Mouse (Mus musculus): ENCODE data around the gene Gm11020. TPM values are rescaled to one million over a fixed set of nuclear protein-coding genes. Genes with fewer than 3 reads are reported as not detected.

Gm11020 gene
- polyA plus RNA-seq, 1 experiment from 2014 or later = not detected

DNA sequence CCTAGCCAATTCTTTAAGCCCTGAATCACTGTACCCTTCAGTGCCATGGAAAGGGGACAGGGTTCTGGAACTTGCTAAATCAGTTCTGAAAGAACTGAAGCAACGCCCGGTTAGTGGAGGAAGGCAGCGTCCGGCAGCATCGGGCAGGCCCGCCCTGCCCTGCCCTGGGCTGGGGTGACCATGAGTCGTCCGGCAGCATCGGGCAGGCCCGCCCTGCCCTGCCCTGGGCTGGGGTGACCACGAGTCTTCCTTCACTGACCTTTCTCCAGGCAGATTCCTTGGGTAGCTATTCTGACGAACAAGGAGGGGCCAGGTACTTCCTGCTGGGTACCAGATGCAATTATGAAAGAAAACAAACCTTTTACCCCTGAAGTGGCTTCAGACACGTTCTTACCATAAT lies 28.7 kb downstream of the Gm11020 start:
- Histone ChIP-seq H3K9me3 (ENCODE audit: control insufficient read depth, low read length) (no peaks in the 10 kb centered on the region), H3K27ac (replicated peaks) (no peak overlapping the region), H3K36me3 (ENCODE audit: control insufficient read depth, insufficient read depth, low read length) (no peaks in the 10 kb centered on the region; the same call in 1 of the 2 replicates), H3K4me1 (replicated peaks; ENCODE audit: control insufficient read depth, insufficient read depth) (no peaks in the 10 kb centered on the region), H3K4me3 (ENCODE audit: low read depth, low read length) (no peak overlapping the region), H3K27me3 (ENCODE audit: control insufficient read depth, insufficient read depth, low read length) (no peaks in the 10 kb centered on the region), H3K9ac (ENCODE audit: low read length) (no peak overlapping the region), H3K4me2 (replicated peaks; ENCODE audit: low read depth) (no peak overlapping the region)
- ATAC-seq (ENCODE audit: low FRiP score, low TSS enrichment) (peak; percentile 69), DNase-seq (ENCODE audit: low spot score) (peak; percentile 42)
- TF ChIP-seq CTCF (IDR thresholded peaks at IDR 0.05; ENCODE audit: low read depth) (no peak), EP300 (optimal IDR thresholded peaks at IDR 0.05) (no peak)
- WGBS = 63% methylated on average over 13 of the region's 13 CpGs

DNA sequence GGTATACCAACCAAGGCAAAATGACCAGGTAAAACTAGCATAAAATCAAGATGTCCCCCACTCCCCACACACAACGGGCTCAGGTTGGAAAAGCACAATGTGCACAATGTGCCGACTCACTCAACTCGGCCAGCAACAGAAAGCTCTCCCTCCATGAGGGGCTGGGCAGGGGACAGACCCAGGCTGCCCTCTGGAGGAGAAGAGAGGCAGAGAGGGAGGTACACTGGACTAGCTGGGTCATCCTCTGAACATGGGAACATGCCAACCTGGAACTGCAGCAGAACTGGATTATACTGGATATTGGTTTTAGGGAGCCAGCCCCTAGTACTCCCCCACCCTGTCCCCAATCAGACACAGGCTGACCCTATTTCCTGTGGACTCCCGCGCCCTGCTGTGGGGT lies 31.8 kb downstream of the Gm11020 start:
- Histone ChIP-seq H3K9me3 (ENCODE audit: control insufficient read depth, low read length) (no peaks in the 10 kb centered on the region), H3K9ac (ENCODE audit: low read length) (no peak overlapping the region), H3K4me1 (replicated peaks; ENCODE audit: control insufficient read depth, insufficient read depth) (no peaks in the 10 kb centered on the region), H3K27ac (replicated peaks) (no peak overlapping the region), H3K36me3 (ENCODE audit: control insufficient read depth, insufficient read depth, low read length) (peaks cover 3% of the 10 kb centered on the region; the same call in 1 of the 2 replicates), H3K27me3 (ENCODE audit: control insufficient read depth, insufficient read depth, low read length) (no peaks in the 10 kb centered on the region), H3K4me2 (replicated peaks; ENCODE audit: low read depth) (no peak overlapping the region), H3K4me3 (ENCODE audit: low read depth, low read length) (no peak overlapping the region)
- DNase-seq (ENCODE audit: low spot score) (no peak), ATAC-seq (ENCODE audit: low FRiP score, low TSS enrichment) (peak; percentile 21; the same call in 1 of the 2 replicates)
- TF ChIP-seq EP300 (optimal IDR thresholded peaks at IDR 0.05) (no peak), CTCF (IDR thresholded peaks at IDR 0.05; ENCODE audit: low read depth) (peak; percentile 54)
- WGBS = 66% methylated on average over 5 of the region's 5 CpGs

DNA sequence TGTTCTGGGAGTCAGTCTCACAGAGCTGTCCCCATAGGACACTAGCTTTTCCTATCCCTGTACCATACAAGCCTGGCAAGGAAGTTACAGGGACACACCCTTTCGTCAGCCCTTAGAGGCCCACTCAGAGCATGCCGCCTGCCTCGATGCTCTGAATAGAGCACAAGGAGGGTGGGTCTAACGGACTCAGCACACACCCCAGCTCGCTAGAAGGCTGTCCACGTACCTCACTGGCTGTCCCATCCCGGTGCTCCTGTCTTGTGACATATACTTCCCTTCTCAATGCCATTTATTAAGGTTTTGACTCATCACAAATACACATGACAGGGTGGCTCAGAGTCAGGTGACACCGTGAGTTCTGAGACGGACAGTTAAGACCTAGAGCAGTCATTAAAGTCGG lies 33.1 kb downstream of the Gm11020 start:
- no peak for TF ChIP-seq EP300 (optimal IDR thresholded peaks at IDR 0.05)
- TF ChIP-seq CTCF (IDR thresholded peaks at IDR 0.05; ENCODE audit: low read depth) = no peak
- H3K27me3 ChIP-seq (ENCODE audit: control insufficient read depth, insufficient read depth, low read length) = no peaks in the 10 kb centered on the region
- H3K9me3 ChIP-seq (ENCODE audit: control insufficient read depth, low read length) = no peaks in the 10 kb centered on the region
- no peak overlapping the region for H3K9ac ChIP-seq (ENCODE audit: low read length)
- DNase-seq (ENCODE audit: low spot score) (no peak), ATAC-seq (ENCODE audit: low FRiP score, low TSS enrichment) (no peak; the same call in 1 of the 2 replicates)
- H3K4me2 ChIP-seq (replicated peaks; ENCODE audit: low read depth) = no peak overlapping the region
- WGBS = 74% methylated on average over 10 of the region's 10 CpGs
- H3K4me1 ChIP-seq (replicated peaks; ENCODE audit: control insufficient read depth, insufficient read depth) = no peaks in the 10 kb centered on the region
- H3K36me3 ChIP-seq (ENCODE audit: control insufficient read depth, insufficient read depth, low read length) = peaks cover 3% of the 10 kb centered on the region; the same call in 1 of the 2 replicates
- H3K27ac ChIP-seq (replicated peaks) = no peak overlapping the region
- H3K4me3 ChIP-seq (ENCODE audit: low read depth, low read length) = no peak overlapping the region

DNA sequence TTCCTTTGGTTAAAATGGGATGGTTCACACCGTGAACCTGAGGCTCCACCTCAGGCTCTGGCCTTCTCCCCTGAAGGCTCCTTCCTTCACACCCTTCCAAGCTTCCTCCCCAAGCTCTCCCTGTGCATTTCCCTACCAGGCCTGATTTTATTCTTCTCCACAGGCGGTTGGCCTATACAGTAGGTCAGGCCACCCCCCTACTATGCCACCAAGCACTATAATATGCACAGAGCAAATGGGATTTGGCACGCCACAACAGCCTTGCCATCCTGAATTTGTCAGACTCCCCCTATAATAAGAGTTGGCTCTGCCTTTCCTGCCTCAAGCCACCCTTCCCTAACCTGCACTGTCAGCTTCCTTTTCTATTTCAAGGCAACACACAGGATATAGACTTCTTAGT lies 37.3 kb downstream of the Gm11020 start:
- Histone ChIP-seq H3K27ac (replicated peaks) (no peak overlapping the region), H3K9ac (ENCODE audit: low read length) (no peak overlapping the region), H3K4me1 (replicated peaks; ENCODE audit: control insufficient read depth, insufficient read depth) (no peaks in the 10 kb centered on the region), H3K4me2 (replicated peaks; ENCODE audit: low read depth) (no peak overlapping the region), H3K27me3 (ENCODE audit: control insufficient read depth, insufficient read depth, low read length) (no peaks in the 10 kb centered on the region), H3K36me3 (ENCODE audit: control insufficient read depth, insufficient read depth, low read length) (peaks cover 3% of the 10 kb centered on the region; the same call in 1 of the 2 replicates), H3K4me3 (ENCODE audit: low read depth, low read length) (no peak overlapping the region), H3K9me3 (ENCODE audit: control insufficient read depth, low read length) (no peaks in the 10 kb centered on the region)
- TF ChIP-seq CTCF (IDR thresholded peaks at IDR 0.05; ENCODE audit: low read depth) (no peak), EP300 (optimal IDR thresholded peaks at IDR 0.05) (no peak)
- ATAC-seq (ENCODE audit: low FRiP score, low TSS enrichment) (no peak), DNase-seq (ENCODE audit: low spot score) (no peak)
- 85% methylated on average over 3 of the region's 3 CpGs for WGBS

DNA sequence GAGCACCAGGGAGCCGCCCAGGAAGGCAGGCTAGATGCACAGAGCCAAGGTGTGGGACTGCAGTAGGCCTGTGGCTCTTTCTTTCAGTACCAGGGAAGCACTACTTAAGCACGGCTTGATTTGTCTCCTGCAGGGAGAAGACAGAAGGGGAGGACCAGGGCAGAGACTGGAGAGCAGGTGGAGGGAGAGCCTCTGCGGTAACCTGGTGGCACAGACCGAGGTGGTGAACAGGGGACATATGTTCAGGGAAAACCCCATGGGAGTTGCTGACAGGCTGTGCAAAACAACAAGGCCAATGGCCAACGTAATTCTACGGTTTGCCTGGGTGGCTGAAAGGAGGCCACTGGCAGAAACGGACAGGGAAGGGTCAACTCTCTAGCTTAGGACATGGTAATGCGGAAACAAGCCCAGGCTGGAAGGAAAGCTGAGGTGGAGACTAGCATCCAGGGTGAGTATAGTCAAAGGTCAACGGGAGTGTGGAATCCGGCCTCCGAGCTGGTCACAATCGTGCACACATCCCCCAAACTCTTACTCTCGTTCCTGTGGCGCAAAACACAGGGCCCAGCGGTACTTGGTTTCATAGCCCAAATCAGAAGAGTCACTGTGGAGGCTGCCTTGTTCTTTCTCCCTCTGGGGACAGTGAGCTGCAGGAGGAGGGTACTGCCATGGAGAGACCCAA lies 38.5 kb downstream of the Gm11020 start:
- Histone ChIP-seq H3K27ac (replicated peaks) (no peak overlapping the region), H3K9me3 (ENCODE audit: control insufficient read depth, low read length) (no peaks in the 10 kb centered on the region), H3K4me2 (replicated peaks; ENCODE audit: low read depth) (no peak overlapping the region), H3K4me1 (replicated peaks; ENCODE audit: control insufficient read depth, insufficient read depth) (no peaks in the 10 kb centered on the region), H3K9ac (ENCODE audit: low read length) (no peak overlapping the region), H3K36me3 (ENCODE audit: control insufficient read depth, insufficient read depth, low read length) (peaks cover 3% of the 10 kb centered on the region; the same call in 1 of the 2 replicates), H3K27me3 (ENCODE audit: control insufficient read depth, insufficient read depth, low read length) (no peaks in the 10 kb centered on the region), H3K4me3 (ENCODE audit: low read depth, low read length) (no peak overlapping the region)
- ATAC-seq (ENCODE audit: low FRiP score, low TSS enrichment) (0 out of 2 replicates have a peak, but pooled peaks have one; percentile 24), DNase-seq (ENCODE audit: low spot score) (no peak)
- 75% methylated on average over 15 of the region's 15 CpGs for WGBS
- TF ChIP-seq CTCF (IDR thresholded peaks at IDR 0.05; ENCODE audit: low read depth) (no peak), EP300 (optimal IDR thresholded peaks at IDR 0.05) (no peak)

DNA sequence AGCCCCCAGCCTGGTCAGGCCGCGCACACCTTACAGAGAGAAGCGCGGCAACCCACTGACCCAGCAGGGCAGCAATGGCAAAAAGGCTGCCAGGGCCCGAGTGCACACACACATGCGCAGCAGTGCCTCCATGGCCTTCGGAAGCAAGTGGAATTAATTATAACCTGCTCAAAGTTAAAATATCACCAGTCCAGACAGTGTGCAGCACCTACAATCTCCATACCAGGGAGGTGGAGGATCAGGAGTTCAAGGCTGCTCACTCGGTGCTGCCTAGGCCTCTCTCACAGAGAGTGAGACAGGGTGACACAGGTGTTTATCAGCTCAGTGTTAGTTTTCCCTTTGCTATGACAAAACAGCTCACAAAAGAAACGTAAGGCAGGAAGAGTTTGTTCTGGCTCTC lies 44.3 kb downstream of the Gm11020 start:
- TF ChIP-seq CTCF (IDR thresholded peaks at IDR 0.05; ENCODE audit: low read depth) = no peak
- TF ChIP-seq EP300 (optimal IDR thresholded peaks at IDR 0.05) = no peak

More for the DNA sequence above, 44.3 kb downstream of the Gm11020 start:
- Histone ChIP-seq H3K27me3 (ENCODE audit: control insufficient read depth, insufficient read depth, low read length) (no peaks in the 10 kb centered on the region), H3K4me2 (replicated peaks; ENCODE audit: low read depth) (no peak overlapping the region), H3K36me3 (ENCODE audit: control insufficient read depth, insufficient read depth, low read length) (no peaks in the 10 kb centered on the region), H3K4me1 (replicated peaks; ENCODE audit: control insufficient read depth, insufficient read depth) (no peaks in the 10 kb centered on the region), H3K27ac (replicated peaks) (no peak overlapping the region), H3K9me3 (ENCODE audit: control insufficient read depth, low read length) (no peaks in the 10 kb centered on the region), H3K4me3 (ENCODE audit: low read depth, low read length) (no peak overlapping the region), H3K9ac (ENCODE audit: low read length) (no peak overlapping the region)
- WGBS = 87% methylated on average over 9 of the region's 9 CpGs
- ATAC-seq (ENCODE audit: low FRiP score, low TSS enrichment) (peak; percentile 58; the same call in 1 of the 2 replicates), DNase-seq (ENCODE audit: low spot score) (no peak)
